Mouse (Mus musculus) stomach, postnatal 0 days (tissue): ENCODE measurements around the gene Ldlr. TPM values are rescaled to one million over a fixed set of nuclear protein-coding genes. Genes with fewer than 3 reads are reported as not detected.

Source experiments
- ATAC-seq: fragments of 200-750 bp; cut with Nextera tagmentation; 2 replicates; pipeline ENCODE4 v1.8.0; 2017; ENCODE audit not compliant: low FRiP score, low TSS enrichment
- DNase-seq: peaks from one replicate; pipeline ENCODE4 v3.0.0-alpha.2; 2016; ENCODE audit warnings: low spot score
- H3K27ac ChIP-seq: fragments of 300-500 bp; sonication (generic); replicated peaks from 2 replicates; pipeline ENCODE4 v1.5.1; 2014; ENCODE audit warnings: mild to moderate bottlenecking, control low read depth
- H3K27me3 ChIP-seq: fragments of 300-500 bp; sonication (generic); 2 replicates; pipeline ENCODE4 v1.6.1; 2014; ENCODE audit warnings: low read length; ENCODE audit not compliant: control insufficient read depth, insufficient read depth
- H3K36me3 ChIP-seq: fragments of 300-500 bp; sonication (generic); 2 replicates; pipeline ENCODE4 v1.6.1; 2014; ENCODE audit warnings: low read length, mixed read lengths; ENCODE audit not compliant: control insufficient read depth, insufficient read depth
- H3K4me1 ChIP-seq: fragments of 300-500 bp; sonication (generic); replicated peaks from 2 replicates; pipeline ENCODE4 v1.6.1; 2014; ENCODE audit warnings: antibody characterized with exemption; ENCODE audit not compliant: control insufficient read depth, insufficient read depth
- H3K4me2 ChIP-seq: fragments of 300-500 bp; sonication (generic); replicated peaks from 2 replicates; pipeline ENCODE4 v1.6.1; 2014; ENCODE audit warnings: low read depth, mild to moderate bottlenecking, control low read depth, moderate library complexity
- H3K4me3 ChIP-seq: fragments of 300-500 bp; sonication (generic); 2 replicates; pipeline ENCODE4 v1.5.1; 2014; ENCODE audit warnings: low read depth, low read length, control low read depth
- H3K9ac ChIP-seq: fragments of 300-500 bp; sonication (generic); 2 replicates; pipeline ENCODE4 v1.6.1; 2014; ENCODE audit warnings: mild to moderate bottlenecking, low read length, control low read depth, mixed read lengths
- H3K9me3 ChIP-seq: fragments of 300-500 bp; sonication (generic); 2 replicates; pipeline ENCODE4 v1.6.1; 2016; ENCODE audit warnings: low read length; ENCODE audit not compliant: control insufficient read depth
- CTCF ChIP-seq: IDR thresholded peaks from 2 replicates; pipeline ENCODE4 v1.5.1; 2016; ENCODE audit warnings: antibody characterized with exemption, low read depth, mild to moderate bottlenecking, moderate library complexity
- EP300 ChIP-seq: optimal IDR thresholded peaks from 2 replicates; pipeline ENCODE3; 2016; ENCODE audit warnings: antibody characterized with exemption
- WGBS: fragments of 180-500 bp; shearing (Covaris S2); extraction: QIAGEN DNeasy Blood & Tissue Kit; methylation state at CpG from one replicate; pipeline ENCODE4 v1.1.7; 2014; 5-methylcytosine and 5-hydroxymethylcytosine counted together
- polyA plus RNA-seq: library from polyadenylated mRNA; unstranded; fragments of >200 nt; fragmentation: Nextera tagmentation; extraction: Ambion mirVana; gene quantifications from 2 replicates; pipeline ENCODE4 v1.2.1, GENCODE M21; 2015

Ldlr gene
- polyA plus RNA-seq, 1 experiment from 2014 or later, result 30.4 TPM

GRCm38 (mm10) chr9:21796919-21797318, 73.6 kb downstream of the Ldlr start:
- Histone ChIP-seq H3K4me2 (peak overlapping the region; percentile 74), H3K27ac (peak overlapping the region; percentile 49), H3K27me3 (no peaks in the 10 kb centered on the region), H3K9ac (0 out of 2 replicates have a peak overlapping the region, but pooled peaks have one; percentile 35), H3K4me3 (peak overlapping the region; percentile 77), H3K9me3 (no peaks in the 10 kb centered on the region), H3K4me1 (0 out of 2 replicates have a peak, but pooled peaks cover 2% of the 10 kb centered on the region), H3K36me3 (peaks cover 15% of the 10 kb centered on the region)
- no peak for ATAC-seq
- no peak for DNase-seq
- TF ChIP-seq EP300 (no peak), CTCF (no peak)
- 41% methylated on average over 3 of the region's 3 CpGs for WGBS

GRCm38 (mm10) chr9:21797921-21798344, 74.7 kb downstream of the Ldlr start:
- H3K9ac ChIP-seq, result peak overlapping the region; percentile 90
- H3K4me1 ChIP-seq, result no peaks in the 10 kb centered on the region
- H3K36me3 ChIP-seq, result peaks cover 15% of the 10 kb centered on the region
- 1% methylated on average over 24 of the region's 26 CpGs for WGBS
- H3K9me3 ChIP-seq, result no peaks in the 10 kb centered on the region
- H3K27me3 ChIP-seq, result no peaks in the 10 kb centered on the region
- H3K4me3 ChIP-seq, result peak overlapping the region; percentile 77
- H3K4me2 ChIP-seq, result peak overlapping the region; percentile 74
- DNase-seq (peak; percentile 65), ATAC-seq (peak; percentile 64)
- TF ChIP-seq EP300, result no peak
- TF ChIP-seq CTCF, result no peak
- H3K27ac ChIP-seq, result peak overlapping the region; percentile 94

- peak within 1 kb of the TSS; percentile 74 for H3K4me2 ChIP-seq
- H3K9ac ChIP-seq, result peak within 1 kb of the TSS; percentile 90
- TF ChIP-seq EP300 (no peak), CTCF (0 out of 2 replicates have a peak, but pooled peaks have one; percentile 11)
- H3K27me3 ChIP-seq, result no peaks in the 10 kb centered on the region
- H3K27ac ChIP-seq, result peak within 1 kb of the TSS; percentile 94
- H3K4me1 ChIP-seq, result no peaks in the 10 kb centered on the region
- peaks cover 15% of the 10 kb centered on the region for H3K36me3 ChIP-seq
- WGBS, result under 1% methylated on average over 50 of the region's 52 CpGs
- ATAC-seq (peak; percentile 80), DNase-seq (peak; percentile 87)
- no peaks in the 10 kb centered on the region for H3K9me3 ChIP-seq
- H3K4me3 ChIP-seq, result peak within 1 kb of the TSS; percentile 77
Measured at GRCm38 (mm10) chr9:21798345-21799009, 75.2 kb downstream of the Ldlr start, which contains the start of gene Kank2. Kank2 (minus strand) TSS chr9:21798744.

- no peak for DNase-seq
- Histone ChIP-seq H3K4me1 (no peaks in the 10 kb centered on the region), H3K27me3 (no peaks in the 10 kb centered on the region), H3K27ac (peak overlapping the region; percentile 94), H3K9me3 (no peaks in the 10 kb centered on the region), H3K4me2 (peak overlapping the region; percentile 74), H3K4me3 (peak overlapping the region; percentile 77), H3K9ac (peak overlapping the region; percentile 90; the same call in 1 of the 2 replicates), H3K36me3 (peaks cover 15% of the 10 kb centered on the region)
- no peak for ATAC-seq
- 21% methylated on average over 3 of the region's 3 CpGs for WGBS
- TF ChIP-seq CTCF, result no peak
- TF ChIP-seq EP300, result peak; percentile 46
Measured at GRCm38 (mm10) chr9:21799010-21799350, 75.7 kb downstream of the Ldlr start.

Other genes with a start within 250 kb of the Ldlr start
- 40.7 and 41.0 TPM in 2 replicates for gene Tmed1, start 213.2 kb upstream of the Ldlr start, polyA plus RNA-seq
- 1.8 and 2.0 TPM in 2 replicates for gene AB124611, start 197.3 kb upstream of the Ldlr start, polyA plus RNA-seq
- 12.0 and 15.5 TPM in 2 replicates for gene Carm1, start 176.6 kb upstream of the Ldlr start, polyA plus RNA-seq
- 16.5 and 18.2 TPM in 2 replicates for gene Timm29, start 130.8 kb upstream of the Ldlr start, polyA plus RNA-seq
- gene Yipf2, start 130.7 kb upstream of the Ldlr start, polyA plus RNA-seq, result 22.5 and 25.5 TPM in 2 replicates
- gene Smarca4, start 107.3 kb upstream of the Ldlr start, polyA plus RNA-seq, result 27.2 and 29.0 TPM in 2 replicates
- 29.2 and 31.2 TPM in 2 replicates for gene Spc24, start 36.8 kb downstream of the Ldlr start, polyA plus RNA-seq
- gene Kank2, start 75.3 kb downstream of the Ldlr start, polyA plus RNA-seq, result 7.3 and 7.5 TPM in 2 replicates
- gene Angptl8, start 112.0 kb downstream of the Ldlr start, polyA plus RNA-seq, result 2.1 and 2.2 TPM in 2 replicates
- gene Dock6, start 129.2 kb downstream of the Ldlr start, polyA plus RNA-seq, result 13.5 and 14.1 TPM in 2 replicates
- gene Rab3d, start 194.7 kb downstream of the Ldlr start, polyA plus RNA-seq, result 130 and 137 TPM in 2 replicates
- gene Ccdc159, start 204.0 kb downstream of the Ldlr start, polyA plus RNA-seq, result 1.1 and 1.9 TPM in 2 replicates
- gene Tmem205, start 204.1 kb downstream of the Ldlr start, polyA plus RNA-seq, result 95.0 and 95.7 TPM in 2 replicates
- 2.7 and 4.1 TPM in 2 replicates for gene Plppr2, start 213.6 kb downstream of the Ldlr start, polyA plus RNA-seq
- 4.2 and 5.4 TPM in 2 replicates for gene Swsap1, start 232.3 kb downstream of the Ldlr start, polyA plus RNA-seq
- 2.8 and 3.4 TPM in 2 replicates for gene Epor, start 240.0 kb downstream of the Ldlr start, polyA plus RNA-seq